Mouse (Mus musculus) cerebellum, adult (tissue): ENCODE measurements around the gene Eno3.

Experiments
- ATAC-seq: cut with Nextera tagmentation; 2 replicates; pipeline ENCODE4 v1.9.2; 2017; ENCODE audit warnings: mild to moderate bottlenecking, moderate library complexity, mixed read lengths; ENCODE audit not compliant: insufficient number of reproducible peaks, low FRiP score, low TSS enrichment

The Eno3 gene

GRCm38 (mm10) chr11:70706127-70706526 lies 49.1 kb downstream of the Eno3 start:
- no peak for ATAC-seq

DNA sequence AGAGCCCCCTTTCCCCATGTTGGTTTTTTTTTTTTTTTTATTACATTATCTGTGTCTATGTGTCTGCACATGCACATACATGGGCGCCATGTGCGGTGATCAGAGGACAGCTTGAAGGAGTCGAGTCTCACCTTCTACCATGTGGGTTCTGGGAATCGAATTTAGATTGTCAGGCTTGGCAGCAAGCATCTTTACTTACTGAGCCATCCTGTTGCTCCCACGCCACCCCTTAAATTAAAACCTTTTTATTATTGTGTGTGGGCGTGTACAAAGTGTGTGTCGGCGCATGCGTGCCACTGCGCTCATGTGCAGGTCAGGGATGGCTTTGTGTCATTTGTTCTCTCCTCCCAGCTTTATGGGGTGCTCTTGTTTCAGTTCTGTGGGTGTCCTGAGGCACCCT lies 54.0 kb downstream of the Eno3 start:
- ATAC-seq: no peak
